Mouse (Mus musculus): ENCODE results near the gene 5430402E10Rik.
"Not testable (repeated sequence)": the region's sequence is repeated elsewhere in the genome, so short reads cannot be mapped to it uniquely, and the experiment has no call there.

The 5430402E10Rik gene

DNA sequence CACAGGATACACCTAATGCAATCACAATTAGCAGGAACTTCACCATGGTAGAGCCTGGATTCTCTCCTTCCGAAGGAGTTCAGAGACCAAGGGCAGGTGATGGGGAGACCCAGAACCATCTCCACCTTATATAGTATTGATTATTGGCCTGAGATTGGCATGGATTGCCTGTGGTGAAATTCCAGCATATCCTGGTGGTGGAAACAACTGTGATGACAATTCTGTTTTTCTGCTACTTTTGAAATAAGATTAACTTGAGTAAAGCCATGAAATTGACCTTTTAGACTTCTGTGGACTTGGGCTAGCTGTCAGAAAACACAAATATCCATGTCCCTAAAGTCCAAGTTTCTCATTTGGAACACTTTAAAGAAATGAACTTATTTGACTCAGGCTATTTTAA is at the start of gene 5430402E10Rik:
Gene 5430402E10Rik (minus strand): TSS at position 101 of the 400 bp plus-strand sequence.
- not testable (repeated sequence) for DNase-seq (ENCODE audit: low spot score)

DNA sequence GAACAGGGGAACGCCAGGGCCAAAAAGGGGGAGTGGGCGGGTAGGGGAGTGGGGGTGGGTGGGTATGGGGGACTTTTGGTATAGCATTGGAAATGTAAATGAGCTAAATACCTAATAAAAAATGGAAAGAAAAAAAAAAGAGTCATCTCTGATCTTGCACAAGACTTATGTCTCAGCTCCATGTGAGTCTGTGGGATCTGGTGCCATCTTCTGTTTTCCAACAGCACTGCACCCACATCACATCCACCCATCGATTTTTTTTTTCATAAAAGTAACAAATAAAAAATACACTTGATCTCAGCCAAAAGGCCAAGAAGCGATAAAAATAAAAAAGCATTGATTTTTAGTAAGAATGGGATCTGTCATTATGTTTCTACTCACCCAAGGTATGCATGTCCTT is 44.8 kb downstream of the 5430402E10Rik start:
- DNase-seq (ENCODE audit: low spot score) = not testable (repeated sequence)

Data from testis, postnatal 10 days (tissue).